Mouse (Mus musculus) liver, embryonic 16.5 days (tissue): ENCODE measurements at regions not wholly inside any gene's neighbourhood (a gene's known extent, or its start where the extent isn't known, plus 50 kb on each side); places are given as distances from the start of the nearest gene placed in this dataset.

Experiments
- ATAC-seq: fragments of 200-750 bp; cut with Nextera tagmentation; 2 replicates; pipeline ENCODE4 v1.8.0; 2017; ENCODE audit warnings: low read depth, mild to moderate bottlenecking, moderate number of reproducible peaks, moderate library complexity
- H3K27ac ChIP-seq: fragments of 300-500 bp; sonication (generic); 2 replicates; pipeline ENCODE4 v1.5.1; 2014; ENCODE audit warnings: mild to moderate bottlenecking, low read length
- H3K27me3 ChIP-seq: fragments of 300-500 bp; sonication (generic); 2 replicates; pipeline ENCODE4 v1.6.1; 2014; ENCODE audit warnings: low read depth, low read length, mixed read lengths; ENCODE audit not compliant: control insufficient read depth, insufficient read depth
- H3K36me3 ChIP-seq: fragments of 300-500 bp; sonication (generic); 2 replicates; pipeline ENCODE4 v1.6.1; 2014; ENCODE audit warnings: mild to moderate bottlenecking; ENCODE audit not compliant: control insufficient read depth, insufficient read depth
- H3K4me1 ChIP-seq: fragments of 300-500 bp; sonication (generic); 2 replicates; pipeline ENCODE4 v1.6.1; 2014; ENCODE audit warnings: low read depth, low read length, mixed read lengths; ENCODE audit not compliant: control insufficient read depth
- H3K4me2 ChIP-seq: fragments of 300-500 bp; sonication (generic); 2 replicates; pipeline ENCODE4 v1.6.1; 2014; ENCODE audit warnings: low read depth, low read length, mixed read lengths
- H3K4me3 ChIP-seq: fragments of 300-500 bp; sonication (generic); 2 replicates; pipeline ENCODE4 v1.5.1; 2014; ENCODE audit warnings: low read depth, mild to moderate bottlenecking, low read length
- H3K9ac ChIP-seq: fragments of 300-500 bp; sonication (generic); 2 replicates; pipeline ENCODE4 v1.6.1; 2014; ENCODE audit warnings: low read depth, low read length
- H3K9me3 ChIP-seq: fragments of 300-500 bp; sonication (generic); replicated peaks from 2 replicates; pipeline ENCODE4 v1.6.1; 2016; ENCODE audit warnings: low read length; ENCODE audit not compliant: control insufficient read depth
- WGBS: fragments of 180-500 bp; shearing (Covaris S2); extraction: QIAGEN DNeasy Blood & Tissue Kit; methylation state at CpG from one replicate; pipeline ENCODE4 v1.1.7; 2014; ENCODE audit not compliant: insufficient replicate concordance; 5-methylcytosine and 5-hydroxymethylcytosine counted together

DNA sequence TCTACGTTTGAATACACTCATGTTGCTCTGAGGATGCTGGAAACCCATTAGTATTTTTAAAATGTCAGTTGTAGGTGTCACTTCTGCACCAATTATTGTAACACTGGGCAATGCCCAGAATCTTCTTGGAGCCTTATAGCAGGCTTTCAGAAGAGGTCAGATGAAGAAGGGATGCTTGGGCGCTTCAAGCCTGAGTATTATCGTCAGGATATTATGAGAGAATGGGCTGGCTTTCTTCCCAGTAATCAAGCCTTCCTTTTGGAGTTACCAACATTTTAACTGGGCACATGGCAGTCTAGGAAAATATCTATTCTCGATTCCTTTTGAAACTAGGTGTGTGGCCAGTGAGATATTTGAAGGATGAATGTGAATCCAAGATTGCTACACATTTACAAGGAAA, 77.0 kb upstream of the Cacna1e start:
- no peaks in the 10 kb centered on the region for H3K27me3 ChIP-seq
- no peak overlapping the region for H3K4me3 ChIP-seq
- ATAC-seq: no peak
- WGBS: 49% methylated on average over 4 of the region's 4 CpGs
- no peak overlapping the region for H3K4me2 ChIP-seq
- H3K36me3 ChIP-seq: no peaks in the 10 kb centered on the region
- no peaks in the 10 kb centered on the region for H3K4me1 ChIP-seq
- no peak overlapping the region for H3K27ac ChIP-seq
- H3K9ac ChIP-seq: no peak overlapping the region
- no peaks in the 10 kb centered on the region for H3K9me3 ChIP-seq

DNA sequence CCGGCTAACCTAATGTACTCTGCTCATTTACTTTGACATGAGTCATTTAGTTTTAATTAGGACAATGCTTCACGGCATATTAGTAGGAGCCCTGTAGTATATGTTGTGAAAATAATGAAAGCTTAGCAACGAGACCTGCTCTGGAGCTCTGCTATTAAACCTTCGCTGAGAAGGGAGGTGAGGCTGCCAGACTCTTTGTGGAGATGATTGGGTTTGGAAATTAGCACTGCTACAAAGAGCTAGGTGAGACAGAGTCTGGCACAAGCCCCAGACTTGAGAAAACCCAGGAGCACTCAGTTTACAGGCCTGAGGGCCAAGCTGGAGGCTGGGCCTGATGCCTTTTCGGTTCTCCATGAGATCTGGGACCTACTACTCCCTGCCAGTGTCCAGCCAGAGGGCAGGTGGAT, 72.3 kb upstream of the Cacna1e start:
- Histone ChIP-seq H3K27me3 (no peaks in the 10 kb centered on the region), H3K27ac (no peak overlapping the region), H3K9me3 (no peaks in the 10 kb centered on the region), H3K9ac (no peak overlapping the region), H3K4me2 (no peak overlapping the region), H3K4me3 (no peak overlapping the region), H3K4me1 (no peaks in the 10 kb centered on the region), H3K36me3 (no peaks in the 10 kb centered on the region)
- WGBS: 49% methylated on average over 5 of the region's 5 CpGs
- no peak for ATAC-seq

GRCm38 (mm10) chr1:154952679-154953078, 68.4 kb upstream of the Cacna1e start:
- H3K4me1 ChIP-seq: no peaks in the 10 kb centered on the region
- H3K4me3 ChIP-seq: no peak overlapping the region
- no peaks in the 10 kb centered on the region for H3K9me3 ChIP-seq
- H3K27ac ChIP-seq: no peak overlapping the region
- H3K9ac ChIP-seq: no peak overlapping the region
- H3K4me2 ChIP-seq: no peak overlapping the region
- no peaks in the 10 kb centered on the region for H3K36me3 ChIP-seq
- no peaks in the 10 kb centered on the region for H3K27me3 ChIP-seq
- ATAC-seq: no peak
- WGBS: 67% methylated on average over 2 of the region's 2 CpGs
